Mouse (Mus musculus): ENCODE measurements around the gene Pcbp3.

DNA sequence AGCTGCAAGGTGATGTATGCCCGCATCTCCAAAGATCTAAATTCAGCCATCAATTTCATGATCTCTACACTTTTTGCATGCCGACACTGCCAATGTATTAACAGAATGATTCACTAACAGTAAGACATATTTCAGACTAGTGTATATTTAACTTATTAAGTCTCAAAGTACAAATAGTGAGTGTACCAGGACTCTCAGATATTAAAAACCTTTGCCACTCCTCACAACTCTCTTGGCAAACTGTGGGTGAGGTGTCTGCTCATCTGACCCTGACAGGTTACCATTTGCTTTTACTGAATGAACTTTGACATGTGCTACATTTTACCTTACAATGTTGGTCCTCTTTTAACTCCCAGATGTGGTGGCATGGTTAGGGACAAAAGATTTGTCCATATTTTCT is 70.2 kb downstream of the Pcbp3 start:
- TF ChIP-seq CTCF (IDR thresholded peaks at IDR 0.05) (no peak), POLR2A (IDR thresholded peaks at IDR 0.05; ENCODE audit: insufficient read depth, low read depth, low read length) (no peak), EP300 (IDR thresholded peaks at IDR 0.05; ENCODE audit: insufficient read depth, low read depth, low read length) (no peak)

All from heart, adult 2 months (tissue).